Mouse (Mus musculus) ES-E14 (cell line): ENCODE measurements around the gene Gm13420.

Experiments used
- HCFC1 ChIP-seq: IDR thresholded peaks from 2 replicates; pipeline ENCODE4 v1.6.1; 2012; ENCODE audit warnings: low read length, inconsistent platforms, borderline replicate concordance; ENCODE audit not compliant: insufficient read depth
- MAFK ChIP-seq: IDR thresholded peaks from 2 replicates; pipeline ENCODE4 v1.6.1; 2014; ENCODE audit warnings: mild to moderate bottlenecking, low read depth, low read length, inconsistent platforms; ENCODE audit not compliant: insufficient read depth
- ZC3H11A ChIP-seq: IDR thresholded peaks from 2 replicates; pipeline ENCODE4 v1.6.1; 2012; ENCODE audit warnings: low read depth, mild to moderate bottlenecking, inconsistent platforms, low read length, borderline replicate concordance
- ZNF384 ChIP-seq: IDR thresholded peaks from 2 replicates; pipeline ENCODE4 v1.6.1; 2012; ENCODE audit warnings: low read depth, low read length, inconsistent platforms

DNA sequence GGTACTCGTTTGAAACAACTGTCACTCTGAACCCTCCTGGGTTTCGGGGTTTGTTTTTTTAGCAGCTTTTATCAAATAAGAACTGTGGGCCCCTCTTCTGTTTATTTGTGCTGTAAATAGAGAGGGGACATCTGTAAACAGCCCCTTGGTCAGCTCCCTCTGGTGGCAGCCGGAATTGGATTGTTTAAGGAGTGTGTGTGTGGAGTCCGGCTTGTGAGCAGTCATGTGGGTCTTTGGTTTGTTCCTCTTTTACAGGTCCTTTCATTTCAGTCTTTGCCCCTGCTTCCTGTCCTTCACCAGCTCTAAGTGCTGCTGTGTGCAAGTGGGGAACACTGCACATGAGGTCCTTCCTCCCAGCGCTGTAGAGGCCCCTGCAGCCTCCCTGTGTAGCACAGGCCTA is 12.1 kb downstream of the Gm13420 start:
- no peak for TF ChIP-seq MAFK
- no peak for TF ChIP-seq ZNF384
- no peak for TF ChIP-seq HCFC1
- no peak for TF ChIP-seq ZC3H11A
